Mouse (Mus musculus) embryo, embryonic 10 days (tissue): ENCODE measurements around the gene Sgpp2.
A peak's percentile ranks its signal among the peaks of the same experiment; 100 is the strongest.

Source experiments
- DNase-seq: peaks from one replicate; pipeline ENCODE4 v3.0.0-alpha.2; 2015; ENCODE audit warnings: low spot score

The Sgpp2 gene

DNA sequence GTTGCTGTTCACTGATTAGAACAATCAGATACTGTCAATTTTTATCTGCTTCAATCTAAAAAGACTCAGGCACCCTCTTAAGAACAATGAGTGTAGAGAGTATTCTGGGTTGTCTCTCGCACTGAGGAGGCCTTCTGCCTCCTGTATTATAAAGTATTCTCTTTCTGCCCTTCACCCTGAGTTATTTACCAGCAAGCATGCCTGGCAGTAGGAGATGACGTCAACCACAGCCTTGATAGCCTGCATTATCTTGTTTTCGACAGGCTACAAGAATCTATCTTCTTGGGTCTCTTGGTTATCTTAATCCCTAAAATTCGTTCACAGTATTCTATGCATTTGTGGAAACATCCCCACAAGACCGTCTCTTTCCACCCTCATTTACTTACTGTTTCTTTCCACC lies 29.8 kb downstream of the Sgpp2 start:
- DNase-seq, result no peak

DNA sequence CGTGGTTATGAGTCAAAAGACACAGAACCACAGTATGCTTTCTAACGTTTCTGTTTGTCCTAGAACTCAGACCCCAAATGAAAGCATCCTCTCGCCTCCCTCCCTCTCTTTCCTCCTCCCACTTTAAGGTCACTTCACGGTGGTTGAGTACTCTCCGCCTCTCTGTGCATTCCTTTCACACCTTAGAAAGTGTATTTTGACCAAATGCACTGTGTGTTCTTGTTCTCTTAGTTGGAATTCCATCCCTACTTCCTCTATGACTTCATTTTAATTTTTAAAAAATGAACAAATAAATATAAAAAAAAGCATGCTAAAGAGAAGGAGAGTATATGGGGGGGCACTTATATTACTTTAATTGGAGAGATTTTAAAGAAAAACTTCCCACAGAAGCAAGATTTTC lies 30.4 kb downstream of the Sgpp2 start:
- DNase-seq, result no peak

DNA sequence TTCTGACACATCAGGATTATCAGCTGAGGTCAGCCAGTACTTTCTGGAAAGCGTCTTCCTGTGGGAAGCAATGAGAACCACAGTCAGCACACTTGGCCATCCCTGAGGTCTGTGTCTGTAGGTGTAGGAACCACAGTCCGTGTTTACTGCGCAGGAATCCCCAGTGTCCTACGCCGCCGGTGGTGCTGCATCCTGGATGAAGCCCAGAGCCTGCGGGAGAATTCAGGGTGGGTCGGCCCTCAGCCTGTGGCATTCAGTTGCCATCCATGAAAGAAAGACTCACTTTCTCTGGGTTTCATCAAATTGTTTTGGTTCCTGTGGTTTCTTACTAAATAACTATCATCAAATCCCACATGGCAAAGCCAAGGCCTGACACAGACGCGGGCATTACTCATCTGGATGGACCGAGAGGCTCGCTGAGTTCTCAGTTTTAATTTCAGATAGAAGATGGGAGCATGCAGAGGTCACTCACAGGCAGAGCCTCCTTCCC lies 37.2 kb downstream of the Sgpp2 start:
- no peak for DNase-seq

DNA sequence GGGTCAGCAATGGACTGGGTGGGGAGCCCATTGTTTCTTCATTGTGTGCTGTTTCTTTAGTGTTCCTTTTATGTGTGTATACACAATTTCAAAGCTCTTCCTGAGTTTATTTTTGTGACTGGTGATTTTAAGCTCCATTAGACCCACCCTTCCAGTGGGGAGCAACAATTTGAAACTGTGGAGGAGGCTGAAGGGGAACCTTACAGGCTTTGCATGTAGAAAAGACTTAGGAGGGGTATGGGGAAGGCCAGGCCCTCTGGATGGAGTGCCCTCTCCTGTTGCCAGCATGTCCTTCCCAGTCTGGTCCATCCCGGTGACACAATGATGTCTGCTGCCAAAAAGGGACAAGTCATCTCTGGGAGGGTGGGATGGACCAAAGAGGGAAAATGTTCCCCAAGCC lies 39.1 kb downstream of the Sgpp2 start:
- no peak for DNase-seq

DNA sequence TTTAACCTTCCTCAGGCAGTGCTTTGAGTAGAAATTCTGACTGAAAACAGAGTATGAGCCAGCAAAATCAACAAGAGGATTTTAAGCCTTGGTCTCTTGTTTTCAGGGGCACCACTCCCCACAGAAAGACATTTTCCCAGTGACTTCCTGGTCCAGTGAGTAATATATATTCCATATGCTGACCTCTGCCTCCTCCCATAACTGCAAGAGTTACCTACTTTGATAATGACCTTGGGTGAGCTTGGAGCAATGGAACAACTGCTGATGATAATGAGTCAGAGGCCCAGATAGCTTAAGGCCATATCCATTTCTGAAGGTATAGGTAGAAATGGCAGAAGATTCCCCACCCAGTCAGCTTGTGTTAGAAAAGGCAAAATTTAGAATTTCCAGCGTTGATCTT lies 43.1 kb downstream of the Sgpp2 start:
- no peak for DNase-seq

DNA sequence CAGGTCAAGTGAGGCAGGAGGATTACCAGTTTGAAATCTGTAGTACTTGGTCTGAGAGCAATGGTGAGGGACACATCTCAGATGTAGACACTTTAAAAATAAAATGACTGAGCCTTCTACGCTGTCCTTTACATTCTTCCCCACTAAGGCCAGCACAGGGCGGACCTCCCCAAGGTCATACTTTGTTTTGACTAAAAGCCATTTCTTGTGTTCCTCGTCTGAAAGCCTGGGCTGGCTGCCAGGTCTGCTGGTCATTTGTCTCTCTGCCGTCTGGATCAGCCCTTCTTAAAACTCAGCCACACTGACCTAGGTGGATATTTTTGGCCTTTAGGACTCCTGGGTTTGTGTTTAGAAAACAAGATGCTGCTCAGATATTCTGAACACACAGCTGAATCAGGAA lies 45.0 kb downstream of the Sgpp2 start:
- no peak for DNase-seq

DNA sequence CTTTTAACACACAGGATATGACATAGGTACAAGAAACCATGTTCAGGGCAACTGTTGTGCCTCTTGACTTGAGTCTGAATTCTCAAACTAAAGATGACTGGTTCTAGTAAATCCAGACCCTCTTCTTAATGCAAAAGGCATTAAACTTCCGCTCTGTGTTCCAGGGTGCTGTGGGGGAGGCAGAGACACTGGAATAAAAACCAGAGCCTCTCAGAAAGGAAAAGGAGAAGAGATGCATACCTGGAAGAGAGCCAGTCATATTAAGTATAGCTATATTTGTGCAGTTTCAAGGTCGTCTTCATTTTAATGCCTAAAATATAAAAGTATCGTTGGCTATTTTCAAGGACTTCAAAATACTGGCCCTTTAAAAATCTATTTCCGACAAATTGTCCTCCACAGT lies 47.3 kb downstream of the Sgpp2 start:
- no peak for DNase-seq

DNA sequence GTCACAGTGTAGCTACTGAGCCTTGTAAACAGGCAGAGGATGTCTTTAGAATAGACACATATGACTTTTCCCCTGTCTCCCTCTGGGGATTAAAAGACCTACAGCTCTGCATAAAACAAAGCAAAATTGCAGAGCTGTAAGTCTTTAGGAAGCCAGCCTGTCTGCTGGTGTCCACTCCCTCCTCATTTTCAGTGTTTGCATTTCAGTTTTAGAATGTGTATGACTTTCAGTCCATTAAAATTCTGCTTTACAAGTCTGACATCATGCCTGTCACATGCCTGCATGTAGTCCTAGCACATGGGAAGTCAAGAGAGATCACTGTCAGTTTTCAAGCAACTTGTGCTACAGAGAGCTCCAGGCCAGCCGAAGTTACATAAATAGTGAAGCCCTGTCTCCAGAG lies 47.7 kb downstream of the Sgpp2 start:
- DNase-seq, result no peak

DNA sequence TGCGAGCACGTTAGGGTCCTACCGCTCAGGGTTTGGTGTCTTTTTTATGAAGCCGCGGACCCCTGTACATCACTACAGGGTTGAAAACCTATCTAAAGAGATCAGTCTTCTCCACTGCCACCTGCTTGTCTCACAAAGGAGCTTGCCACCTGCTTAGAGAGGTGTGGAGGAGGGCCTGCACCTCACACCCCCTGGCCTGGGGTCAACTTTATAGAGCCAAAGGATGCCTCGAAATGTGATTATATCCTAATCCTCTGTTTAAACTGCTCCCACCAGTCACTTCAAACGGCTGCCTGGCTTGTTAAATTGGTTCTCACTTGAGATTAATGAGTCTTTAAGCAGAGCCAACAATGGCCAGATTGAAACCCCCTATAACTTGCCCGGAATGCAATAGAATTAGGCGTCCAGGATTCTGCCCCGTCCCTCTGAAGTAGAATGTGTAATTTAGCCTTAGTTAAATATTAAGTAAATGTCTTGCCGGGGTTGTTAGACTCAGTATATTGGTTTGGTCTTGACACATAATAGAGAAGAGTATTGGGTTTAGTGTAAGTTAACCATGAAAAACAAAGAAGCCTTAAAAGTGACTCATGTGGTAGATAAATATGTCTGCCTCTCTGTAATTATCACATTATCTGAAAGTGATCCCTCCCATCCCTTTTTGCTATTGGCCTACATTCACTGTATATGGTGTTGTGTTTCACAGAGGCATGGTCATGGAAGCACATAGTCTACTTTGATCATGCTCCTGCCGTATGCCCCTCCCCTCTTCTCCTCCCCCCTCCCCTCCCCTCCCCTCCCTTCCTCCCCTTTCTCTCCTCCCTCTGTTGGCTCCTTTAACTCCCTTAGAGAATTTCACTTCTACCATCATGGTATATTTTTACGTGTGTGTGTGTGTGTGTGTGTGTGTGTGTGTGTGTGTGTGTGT lies 54.1 kb downstream of the Sgpp2 start:
- peak; percentile 26 for DNase-seq

DNA sequence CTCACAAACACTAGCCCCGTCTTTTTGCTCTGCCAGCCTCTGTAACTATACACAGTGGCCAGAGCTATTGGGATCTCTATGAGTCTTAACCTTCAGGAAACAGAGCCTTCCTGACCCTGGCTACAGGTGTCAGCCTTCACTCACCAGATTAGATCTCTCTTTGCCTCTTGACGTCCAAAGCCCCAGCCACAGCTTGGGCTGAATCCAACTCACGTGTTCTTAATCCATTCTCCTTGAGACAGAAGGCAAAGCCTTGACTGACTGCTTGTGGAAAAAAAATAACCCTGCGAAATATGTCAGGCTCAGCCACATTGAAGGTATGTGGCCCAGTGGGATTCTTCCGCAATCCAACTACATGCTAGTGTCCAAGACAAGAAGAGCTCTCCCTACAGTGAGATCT lies 57.7 kb downstream of the Sgpp2 start:
- DNase-seq, result no peak

DNA sequence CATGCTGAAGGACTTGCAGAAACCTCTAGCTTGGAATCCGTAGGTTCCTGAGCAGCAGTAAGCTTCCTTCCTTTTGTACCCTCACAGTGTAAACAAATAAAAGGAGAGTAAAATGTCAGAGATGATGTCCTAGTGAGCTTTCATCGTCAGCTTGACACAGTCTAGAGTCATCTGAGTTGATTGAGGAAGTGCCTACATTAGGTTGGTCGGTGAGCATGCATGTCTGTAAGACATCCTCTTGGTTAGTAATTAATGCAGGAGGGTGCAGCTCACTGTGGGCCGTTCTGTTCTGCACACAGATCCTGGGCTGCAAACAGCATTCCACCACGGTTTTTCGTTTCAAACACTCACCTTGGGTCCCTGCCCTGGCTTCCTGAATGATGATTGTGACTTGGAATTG lies 60.0 kb downstream of the Sgpp2 start:
- no peak for DNase-seq

DNA sequence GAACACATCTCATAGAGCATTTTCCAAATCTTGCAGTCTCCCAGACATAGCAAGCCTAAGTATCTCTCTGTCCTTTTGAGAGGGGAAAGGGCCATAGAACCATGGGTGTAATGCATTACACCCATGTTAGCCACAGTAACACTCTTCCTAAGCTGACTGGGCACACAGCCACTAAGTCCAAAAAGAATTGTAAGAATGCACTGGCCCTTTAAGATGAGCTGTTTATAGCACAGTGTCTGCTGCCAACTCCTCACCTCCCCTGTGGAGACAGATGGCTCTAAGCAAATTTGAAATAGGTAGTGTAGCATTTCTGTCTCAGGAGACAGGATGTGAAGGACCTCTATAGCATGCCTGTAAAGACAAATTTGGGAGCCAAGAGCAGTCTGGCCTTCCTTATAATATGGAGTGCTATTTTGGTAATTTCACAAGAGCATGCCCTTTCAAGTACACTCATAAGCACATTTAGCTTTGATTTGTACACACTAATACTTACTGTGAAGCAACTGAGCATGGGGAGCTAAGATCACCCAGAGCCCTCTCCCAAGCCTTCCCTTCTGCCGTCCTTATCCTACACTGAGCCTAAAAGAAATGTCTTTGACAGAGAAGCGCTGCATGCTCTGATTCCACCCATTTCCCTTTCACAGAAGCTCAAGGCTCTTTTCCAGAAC lies 61.6 kb downstream of the Sgpp2 start:
- DNase-seq, result peak; percentile 13

DNA sequence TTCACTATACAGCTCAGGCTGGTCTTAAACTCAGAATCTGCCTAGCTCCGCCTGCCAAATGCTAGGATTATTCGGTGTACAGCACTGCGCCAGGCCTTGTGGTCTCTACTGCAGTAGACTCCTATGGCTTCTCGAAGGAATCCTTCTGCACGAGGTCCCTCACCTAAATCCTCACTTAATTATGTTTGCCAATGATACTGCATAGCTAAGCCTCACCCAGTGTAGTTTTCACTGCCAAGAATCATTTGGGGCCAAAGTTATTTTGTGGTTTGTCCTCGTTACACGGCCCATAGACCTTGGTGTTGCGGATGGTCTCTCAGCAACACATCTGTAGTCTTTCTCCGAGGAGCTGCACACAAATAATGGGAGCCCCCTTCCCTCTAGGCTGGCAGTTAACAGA lies 62.2 kb downstream of the Sgpp2 start:
- no peak for DNase-seq

DNA sequence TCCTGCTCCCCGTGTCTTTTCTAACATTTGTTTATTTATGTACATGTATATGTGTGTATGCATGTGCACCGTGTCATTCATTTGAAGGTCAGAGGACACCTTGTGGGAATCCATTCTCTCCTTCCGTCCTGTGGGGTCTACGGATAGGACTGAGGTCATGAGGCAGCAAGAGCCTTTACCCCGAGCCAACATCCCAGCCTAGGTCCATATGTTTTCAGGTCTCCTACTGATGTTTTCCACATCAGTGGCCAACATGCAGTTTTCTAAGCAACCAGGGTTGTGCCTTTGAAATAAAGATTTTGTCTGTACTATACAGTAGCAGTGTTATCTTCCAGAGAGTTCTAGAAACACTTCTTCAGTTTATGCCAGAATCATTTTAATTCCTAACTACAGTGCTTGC lies 63.7 kb downstream of the Sgpp2 start:
- no peak for DNase-seq

DNA sequence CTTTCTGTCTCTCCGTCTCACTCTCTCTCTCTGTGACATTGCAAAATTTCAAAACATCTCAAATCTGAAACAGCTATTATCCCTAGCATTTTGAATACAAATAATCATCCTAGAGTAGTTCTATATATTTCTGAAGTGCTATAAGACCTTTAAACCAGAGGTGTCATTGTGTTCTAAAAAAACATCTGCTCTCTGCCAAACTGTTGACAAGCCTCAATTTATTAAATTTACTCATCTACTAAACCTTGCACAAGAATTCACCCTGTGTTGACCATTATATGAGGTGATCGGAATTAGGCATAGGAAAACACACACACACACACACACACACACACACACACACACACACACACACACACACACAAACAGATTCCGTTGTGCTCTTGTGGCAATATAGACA lies 64.9 kb downstream of the Sgpp2 start:
- no peak for DNase-seq

DNA sequence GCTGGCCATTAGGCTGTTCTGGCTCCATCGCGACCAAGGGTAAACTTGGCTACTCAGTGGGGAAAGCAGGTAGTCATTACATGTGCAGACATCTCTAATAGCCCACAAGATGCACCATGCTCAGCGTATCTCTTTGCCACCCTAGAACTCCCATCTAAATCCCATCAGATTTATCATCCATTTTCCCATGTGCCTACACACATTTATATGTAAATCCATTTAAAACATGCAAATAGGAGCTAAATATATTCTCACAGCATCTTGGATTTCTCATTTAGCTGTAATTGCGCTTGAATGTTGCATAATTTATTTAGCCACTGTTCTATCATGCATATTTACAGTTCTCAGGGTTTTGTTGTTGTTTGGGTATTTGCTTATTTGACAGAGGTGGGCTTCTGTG lies 70.8 kb downstream of the Sgpp2 start:
- no peak for DNase-seq

DNA sequence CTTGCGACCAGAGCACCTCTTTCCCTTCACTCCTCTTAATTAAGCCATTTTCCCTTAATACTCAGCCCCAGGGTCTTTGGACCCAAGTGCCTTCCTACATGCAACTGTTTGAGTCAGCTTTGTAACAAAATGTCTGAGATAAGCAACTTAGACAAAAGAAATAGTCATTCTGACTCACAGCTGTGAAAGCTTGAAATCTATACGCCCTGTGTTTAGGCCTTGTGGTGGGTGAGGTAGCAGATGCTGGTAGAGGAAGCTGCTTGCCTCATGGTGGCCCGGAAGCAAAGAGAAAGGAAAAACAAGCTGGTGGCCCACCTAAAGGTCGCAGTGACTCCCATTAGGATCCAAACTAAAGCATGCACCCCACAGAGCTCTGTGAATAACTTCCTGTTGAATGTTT lies 77.7 kb downstream of the Sgpp2 start:
- no peak for DNase-seq

DNA sequence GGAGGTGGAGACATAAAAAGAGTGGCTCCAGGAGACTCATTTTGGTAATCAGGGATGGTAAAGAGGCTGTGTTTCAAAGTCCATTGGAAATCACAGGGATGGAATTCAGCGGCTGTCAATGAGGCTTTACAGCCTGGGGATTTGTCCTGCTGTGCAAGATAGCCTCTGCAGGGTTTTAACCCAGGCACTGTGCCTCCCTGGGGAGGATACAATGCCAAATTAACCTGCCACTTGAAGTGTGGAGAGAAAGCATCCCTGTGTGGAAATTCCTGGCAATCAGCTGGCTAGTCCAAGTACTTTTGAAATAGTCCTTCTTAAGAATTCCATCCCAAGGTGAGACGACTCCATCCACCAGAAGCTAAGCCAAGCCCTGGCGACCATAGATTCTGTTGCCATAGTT lies 78.7 kb downstream of the Sgpp2 start:
- DNase-seq, result no peak

DNA sequence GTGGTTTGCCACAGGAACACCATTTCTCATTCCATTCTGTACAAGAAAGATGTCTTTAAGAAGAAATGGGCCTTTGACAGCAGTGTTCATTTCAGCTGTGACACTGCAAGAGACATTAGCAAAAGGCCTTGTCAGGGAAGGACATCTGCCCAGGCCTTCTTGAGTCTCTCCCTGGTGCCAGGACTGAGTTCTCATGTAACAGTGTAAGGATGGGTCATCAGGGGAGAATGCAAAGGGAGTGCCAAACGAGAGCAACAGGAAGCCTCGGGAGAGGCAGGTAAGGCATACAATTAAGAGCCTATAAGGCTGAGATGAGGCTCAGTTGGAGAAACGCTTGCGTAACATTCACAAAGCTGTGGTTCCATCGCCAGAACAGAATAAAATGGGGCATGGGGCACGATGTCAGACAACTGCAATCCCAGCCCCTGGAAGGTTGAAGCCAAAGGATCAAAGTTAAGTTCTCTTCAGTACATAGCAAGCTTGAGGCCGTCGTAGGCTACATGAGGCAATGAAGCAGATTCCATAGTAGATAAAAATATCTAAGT lies 85.1 kb downstream of the Sgpp2 start:
- no peak for DNase-seq

DNA sequence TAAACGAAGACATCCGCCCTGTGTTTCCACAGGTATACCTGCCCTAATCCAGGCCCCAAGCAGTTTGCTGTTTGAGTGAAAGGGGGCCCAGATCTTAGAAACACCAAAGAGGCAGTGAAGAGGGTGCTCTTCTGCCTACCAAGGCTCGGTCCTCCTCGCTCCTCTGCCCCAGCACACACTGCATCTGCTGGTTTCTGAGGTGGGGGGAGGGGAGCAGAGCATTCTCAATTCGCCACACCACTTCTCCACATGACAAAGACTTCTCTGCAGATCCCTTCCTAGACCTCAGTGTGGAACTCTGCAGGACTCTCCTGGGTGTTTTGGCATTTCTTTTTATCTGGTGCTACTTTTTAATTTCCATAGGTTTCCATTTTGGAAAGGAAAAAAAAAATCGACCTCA lies 85.6 kb downstream of the Sgpp2 start:
- peak; percentile 46 for DNase-seq

DNA sequence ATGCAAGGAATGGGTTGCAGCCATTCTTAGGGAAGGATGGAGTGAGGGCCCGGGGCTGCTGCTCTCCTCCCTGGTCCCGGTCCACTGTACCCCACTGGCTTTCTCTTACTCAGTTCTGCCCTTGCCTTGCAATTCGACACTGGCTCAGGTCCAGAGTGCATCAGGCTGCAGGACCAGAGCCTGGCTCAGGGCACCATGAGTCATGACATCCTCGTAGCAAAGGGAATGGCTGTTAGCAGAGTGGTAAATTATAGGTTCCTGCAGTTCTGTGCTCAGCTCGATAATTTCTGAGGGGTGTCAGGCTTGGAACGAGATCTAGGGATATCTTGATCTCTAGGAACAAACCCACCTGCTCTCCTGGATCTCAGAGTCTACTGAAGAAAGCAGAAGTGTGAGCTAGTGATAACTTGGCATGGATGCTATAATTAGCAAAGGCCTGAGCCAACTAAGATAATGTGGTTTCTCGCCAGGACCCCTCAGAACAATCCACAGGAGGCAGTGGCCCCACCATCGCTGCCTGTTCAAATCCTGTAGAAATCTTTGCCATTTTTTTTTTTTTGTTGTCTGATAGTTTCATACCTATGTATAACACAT lies 86.3 kb downstream of the Sgpp2 start:
- DNase-seq, result peak; percentile 13

DNA sequence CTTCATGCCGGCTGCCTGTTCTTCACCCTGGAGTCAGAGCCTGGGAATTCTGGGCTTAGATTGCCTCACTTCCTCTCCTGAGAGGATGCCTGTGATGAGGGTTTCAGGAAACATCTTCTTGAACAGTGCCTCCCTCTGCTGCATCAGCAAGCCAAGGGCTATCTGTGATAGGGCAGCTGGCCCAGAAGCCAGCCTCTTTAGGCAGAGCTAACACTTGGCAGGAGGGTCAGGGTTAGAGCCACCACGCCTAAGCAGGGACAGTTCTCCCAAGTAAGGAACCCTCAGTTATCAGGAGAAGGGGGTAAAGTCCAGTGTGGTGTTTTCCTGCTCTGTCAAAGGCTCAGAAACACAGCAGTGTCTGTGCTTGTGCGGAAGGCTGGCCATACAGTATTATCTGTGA lies 89.6 kb downstream of the Sgpp2 start:
- no peak for DNase-seq

DNA sequence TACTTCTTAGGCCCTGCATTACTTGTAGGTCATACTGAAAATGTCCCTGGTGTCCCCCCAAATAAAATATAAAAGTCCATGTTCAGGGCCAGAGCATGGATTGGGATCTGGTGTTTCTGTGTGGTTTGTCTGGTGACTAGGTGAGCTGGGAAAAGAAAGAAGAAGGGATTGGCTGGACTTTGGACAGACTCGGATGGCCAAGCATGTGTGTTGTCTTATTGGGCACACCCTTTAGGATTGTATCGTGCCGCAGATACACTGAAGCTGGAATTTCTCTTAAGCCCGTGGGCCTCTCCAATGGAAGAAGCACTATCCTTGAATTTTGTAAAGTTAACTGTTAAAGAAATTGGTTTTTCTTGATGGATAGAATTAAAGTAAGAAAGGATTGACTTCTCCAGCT lies 91.3 kb downstream of the Sgpp2 start:
- DNase-seq, result no peak
